Mouse (Mus musculus) lung, postnatal 14 days (tissue): ENCODE results near the gene Cacng8.
A peak's percentile ranks its signal among the peaks of the same experiment; 100 is the strongest.
"Not testable (repeated sequence)": the region's sequence is repeated elsewhere in the genome, so short reads cannot be mapped to it uniquely, and the experiment has no call there.

Experiments used
- DNase-seq: peaks from one replicate; pipeline ENCODE4 v3.0.0; 2021

Gene Cacng8

DNA sequence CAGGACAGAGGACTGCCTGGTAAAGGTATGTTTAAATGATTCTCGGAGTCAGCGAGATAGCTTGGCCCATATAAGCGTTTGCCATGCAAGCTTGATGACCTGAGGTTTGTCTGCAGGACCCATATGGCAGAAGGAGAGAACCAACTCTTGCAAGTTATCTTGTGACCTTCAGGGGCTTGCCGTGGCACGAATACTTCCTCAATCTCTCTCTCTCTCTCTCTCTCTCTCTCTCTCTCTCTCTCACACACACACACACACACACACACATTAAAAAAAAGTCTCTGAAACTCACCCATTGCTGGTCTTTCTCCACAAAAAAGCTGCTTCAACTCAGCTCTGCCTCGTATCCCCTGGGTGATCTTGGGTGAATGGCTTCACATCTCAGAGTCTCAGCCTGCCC lies 1.6 kb upstream of the Cacng8 start:
- DNase-seq: no peak

DNA sequence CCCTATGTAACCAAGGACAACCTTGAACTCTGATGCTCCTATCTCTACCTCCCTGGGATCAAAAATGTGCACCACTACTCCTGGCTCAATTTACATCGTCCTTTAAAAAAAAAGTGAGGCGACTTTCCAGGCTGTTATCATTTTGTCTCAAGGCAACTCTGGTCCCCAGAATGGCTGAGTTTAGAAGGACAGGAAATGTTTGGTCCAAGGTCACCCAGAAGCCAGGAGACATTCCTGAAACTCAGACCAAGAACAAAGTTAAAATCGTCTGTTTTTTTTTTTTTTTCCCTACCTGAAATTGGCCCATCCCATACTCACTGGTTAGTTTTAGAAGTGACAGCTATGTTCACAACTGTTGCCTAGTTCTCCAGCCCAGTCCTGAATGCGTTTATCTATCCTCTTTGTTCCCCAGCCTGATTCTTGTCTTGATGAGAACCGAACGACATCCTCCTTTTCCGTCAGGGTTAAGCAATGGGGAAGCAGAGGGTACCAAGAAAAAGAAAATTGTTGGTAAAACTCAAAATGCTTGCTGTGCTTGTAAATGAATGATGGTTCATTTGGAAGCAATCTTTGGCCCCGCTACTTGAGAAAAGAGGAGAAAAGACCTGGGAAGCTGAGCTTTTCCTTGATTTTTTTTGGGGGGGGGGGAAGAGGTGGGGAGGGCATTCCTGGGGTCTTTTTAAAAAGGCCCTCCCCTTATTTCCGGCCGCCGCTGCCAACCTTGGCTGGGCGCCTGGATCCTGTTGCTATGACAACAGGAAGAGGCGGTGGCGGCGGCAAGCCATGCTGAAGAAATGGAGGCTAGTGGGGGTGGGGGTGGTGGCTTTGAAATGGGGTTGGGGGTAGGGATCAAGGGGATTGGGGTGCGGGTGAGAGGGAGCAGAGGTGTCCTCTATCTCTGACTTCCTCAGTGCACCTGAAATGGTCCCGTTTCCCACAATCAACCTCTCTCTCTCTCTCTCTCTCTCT lies 755 bp upstream of the Cacng8 start:
- DNase-seq: peak; percentile 48

DNA sequence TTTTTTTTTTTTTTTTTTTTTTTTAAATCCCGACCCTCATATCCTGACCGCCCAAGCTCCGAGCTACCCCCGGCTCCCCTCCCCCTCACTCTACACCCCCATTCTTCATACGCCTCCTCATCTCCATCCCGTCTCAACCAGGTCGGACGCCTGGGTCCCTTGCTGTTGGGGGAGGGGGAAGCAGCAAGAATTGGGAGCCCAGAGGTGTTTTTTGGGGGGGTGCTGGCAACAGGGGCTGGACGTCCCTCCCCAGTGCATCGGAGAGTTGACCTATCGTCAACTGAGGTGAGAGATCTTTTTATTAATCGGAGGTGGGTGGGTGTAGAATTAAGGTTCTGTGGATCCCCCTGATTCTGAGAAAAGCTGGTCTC lies 583 bp downstream of the Cacng8 start:
- DNase-seq: no peak

DNA sequence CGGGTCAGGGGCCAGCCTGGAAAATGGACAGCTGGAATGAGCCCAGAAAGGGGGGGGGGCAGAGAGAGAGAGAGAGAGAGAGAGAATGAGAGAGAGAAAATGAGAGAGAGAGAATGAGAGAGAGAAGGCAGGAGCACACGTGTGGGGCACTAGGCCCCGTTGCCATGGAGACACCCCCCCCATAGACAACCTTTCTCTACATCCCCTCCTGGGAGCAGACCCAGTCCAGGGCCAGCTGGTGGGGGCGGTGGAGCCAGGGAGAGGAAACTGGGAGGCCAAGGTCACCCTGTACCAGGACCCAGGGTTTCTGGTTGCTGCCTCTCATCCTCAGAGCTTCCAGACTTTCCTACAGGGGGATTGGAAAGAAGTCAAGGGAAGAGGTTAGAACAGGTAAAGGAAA lies 1.3 kb downstream of the Cacng8 start:
- no peak for DNase-seq

DNA sequence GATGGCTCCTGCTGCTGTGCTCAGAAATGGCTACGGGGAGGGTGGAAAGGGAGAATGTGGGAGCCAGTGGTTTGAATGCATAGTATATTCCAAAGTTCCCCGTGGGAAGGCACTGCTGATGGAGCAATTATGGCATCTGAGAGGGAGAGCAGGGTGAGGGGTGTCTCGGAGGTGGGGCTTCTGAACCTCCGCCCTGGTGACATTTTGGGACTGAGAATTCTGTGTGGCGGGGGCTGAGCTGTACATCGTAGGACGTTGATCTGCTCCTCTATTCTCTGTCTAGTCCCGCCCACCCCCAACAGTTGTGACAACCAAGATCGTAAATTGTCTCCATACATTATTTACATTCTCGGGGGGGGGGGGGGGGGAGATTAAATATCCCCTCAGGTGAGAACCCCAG lies 6.9 kb downstream of the Cacng8 start:
- no peak for DNase-seq

DNA sequence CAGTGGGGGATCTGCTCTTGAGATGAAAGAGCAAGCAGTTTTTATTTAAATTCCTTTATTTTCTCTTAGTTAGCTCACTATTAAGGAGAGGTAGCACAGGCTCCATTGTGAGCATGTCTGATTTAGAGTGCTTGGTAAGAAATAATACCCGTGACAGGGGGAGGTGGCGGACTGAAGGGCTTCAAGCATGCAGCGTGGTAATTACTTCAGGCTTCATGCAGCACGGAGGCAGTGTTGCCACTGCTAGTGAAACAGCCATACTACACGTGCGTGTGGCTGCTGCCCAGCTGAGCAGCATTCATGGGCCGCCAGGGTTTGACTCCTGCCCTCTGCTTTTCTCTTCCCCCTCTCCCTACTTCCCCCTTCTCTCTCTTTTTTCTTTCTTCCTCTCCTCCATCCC lies 7.3 kb downstream of the Cacng8 start:
- no peak for DNase-seq

DNA sequence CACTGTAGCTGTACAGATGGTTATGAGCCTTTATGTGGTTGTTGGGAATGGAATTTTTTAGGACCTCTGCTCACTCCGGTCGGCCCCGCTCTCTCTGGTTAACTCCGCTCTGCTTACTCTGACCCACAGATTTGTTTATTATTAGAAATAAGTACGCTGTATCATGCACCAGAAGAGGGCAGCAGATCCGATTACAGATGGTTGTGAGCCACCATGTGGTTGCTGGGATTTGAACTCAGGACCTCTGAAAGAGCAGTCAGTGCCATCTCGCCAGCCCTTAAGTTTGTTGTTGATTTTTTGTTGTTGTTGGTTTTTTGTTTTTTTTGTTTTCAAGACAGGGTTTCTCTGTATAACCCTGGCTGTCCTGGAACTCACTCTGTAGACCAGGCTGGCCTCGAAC lies 7.9 kb downstream of the Cacng8 start:
- DNase-seq: not testable (repeated sequence)

DNA sequence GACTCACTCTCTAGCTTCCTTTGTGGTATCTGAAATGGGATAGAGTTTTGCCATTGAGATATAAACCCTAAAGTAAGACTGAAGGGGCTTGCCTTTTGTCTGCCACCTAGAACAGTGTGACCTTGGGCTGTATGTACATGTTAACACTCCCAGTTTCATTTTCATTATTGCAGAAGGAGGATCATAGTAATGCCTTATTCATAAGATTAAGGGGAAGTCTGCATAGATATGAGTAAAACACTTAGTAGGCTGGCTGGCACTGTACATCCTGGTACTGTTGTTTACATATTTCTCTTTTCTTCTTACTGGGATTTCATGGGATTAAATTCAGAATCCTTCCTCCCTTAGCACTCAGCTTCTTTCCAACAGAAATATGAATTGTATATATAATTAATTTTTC lies 9.5 kb downstream of the Cacng8 start:
- no peak for DNase-seq

DNA sequence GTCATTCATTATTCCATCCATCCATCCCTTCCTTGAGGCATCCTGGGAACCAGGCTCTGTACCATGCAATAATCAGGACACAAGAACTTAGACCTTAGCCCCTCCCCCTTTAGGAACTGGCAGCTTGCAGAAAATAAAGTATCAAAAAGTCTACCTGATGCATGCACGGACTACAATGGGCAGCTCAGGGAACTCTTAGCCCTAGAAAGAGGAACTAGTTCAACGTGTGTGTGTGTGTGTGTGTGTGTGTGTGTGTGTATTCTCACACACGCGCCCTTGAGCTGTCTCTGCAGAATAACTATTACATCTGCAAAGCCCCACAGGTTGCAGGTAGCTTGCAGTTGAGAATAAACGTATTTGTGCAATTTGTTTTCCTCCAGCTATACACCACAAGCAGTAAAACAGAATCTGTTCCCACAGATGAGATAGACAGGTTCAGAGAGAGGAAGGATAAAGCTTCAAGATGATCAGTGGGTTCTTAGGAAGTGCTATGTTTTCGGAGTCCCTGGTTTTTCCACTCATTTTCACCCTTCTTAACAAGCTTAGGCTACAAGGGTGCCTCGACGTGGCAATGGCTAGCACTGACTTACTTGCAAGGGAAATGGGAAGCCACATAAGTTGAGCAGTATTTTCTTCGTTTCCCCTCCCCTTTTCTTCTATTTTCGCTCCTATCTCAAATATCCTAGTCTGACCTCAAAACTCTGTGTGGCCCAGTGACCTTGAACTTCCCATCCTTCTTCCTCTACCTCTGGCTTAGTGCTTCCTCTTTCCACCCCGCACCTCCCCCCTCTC lies 19.4 kb downstream of the Cacng8 start:
- no peak for DNase-seq

DNA sequence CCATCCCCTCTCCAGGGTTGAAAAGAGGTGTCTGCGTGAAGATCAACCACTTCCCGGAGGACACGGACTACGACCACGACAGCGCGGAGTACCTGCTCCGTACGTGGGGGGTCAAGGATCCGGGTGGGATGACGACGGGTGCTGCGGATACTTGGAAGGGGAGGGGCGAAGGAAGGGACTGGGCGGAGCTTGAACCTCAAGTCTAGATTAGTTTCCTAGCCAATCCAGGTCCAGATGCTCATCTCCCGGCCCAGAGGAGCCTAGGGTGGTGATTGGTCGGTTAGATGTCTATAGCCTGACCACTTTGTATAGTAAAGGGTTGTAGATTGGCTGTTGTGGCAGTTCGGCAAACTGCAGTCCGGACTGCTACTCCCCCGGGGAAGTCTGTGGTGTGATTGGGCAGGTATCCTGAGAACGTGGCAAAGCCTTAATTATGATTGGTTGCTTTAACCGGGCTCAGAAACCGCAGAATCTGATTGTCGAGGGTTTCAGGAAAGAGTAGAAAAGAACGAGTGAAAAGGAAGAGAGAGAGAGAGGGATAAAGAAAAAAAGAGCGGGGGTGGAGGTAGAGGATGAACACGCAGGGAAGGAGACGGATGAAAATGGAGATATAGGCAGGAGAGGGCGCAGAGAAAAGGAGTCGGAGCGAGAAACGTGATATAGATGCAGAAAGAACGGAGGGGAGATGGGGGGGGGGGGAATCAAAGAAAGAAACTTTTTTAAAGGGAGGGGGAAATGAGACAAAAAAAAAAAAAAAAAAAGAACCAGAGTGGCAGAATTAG lies 20.9 kb downstream of the Cacng8 start:
- no peak for DNase-seq

DNA sequence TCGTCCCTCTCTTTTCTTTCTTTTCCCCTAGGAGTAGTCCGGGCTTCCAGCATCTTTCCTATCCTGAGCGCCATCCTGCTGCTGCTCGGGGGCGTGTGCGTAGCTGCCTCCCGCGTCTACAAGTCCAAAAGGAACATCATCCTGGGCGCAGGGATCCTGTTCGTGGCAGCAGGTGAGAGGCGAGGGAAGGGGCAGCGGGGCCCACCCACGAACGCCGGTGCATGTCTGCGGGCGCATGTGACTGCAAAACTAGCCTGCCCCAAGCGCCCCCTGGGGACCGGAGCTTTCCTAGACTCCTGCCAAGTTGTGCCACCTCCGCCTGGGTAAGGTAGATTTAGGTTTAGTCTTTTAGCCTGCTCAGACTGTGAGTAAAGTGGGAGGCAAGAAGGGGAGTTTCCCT lies 21.6 kb downstream of the Cacng8 start:
- DNase-seq: no peak

DNA sequence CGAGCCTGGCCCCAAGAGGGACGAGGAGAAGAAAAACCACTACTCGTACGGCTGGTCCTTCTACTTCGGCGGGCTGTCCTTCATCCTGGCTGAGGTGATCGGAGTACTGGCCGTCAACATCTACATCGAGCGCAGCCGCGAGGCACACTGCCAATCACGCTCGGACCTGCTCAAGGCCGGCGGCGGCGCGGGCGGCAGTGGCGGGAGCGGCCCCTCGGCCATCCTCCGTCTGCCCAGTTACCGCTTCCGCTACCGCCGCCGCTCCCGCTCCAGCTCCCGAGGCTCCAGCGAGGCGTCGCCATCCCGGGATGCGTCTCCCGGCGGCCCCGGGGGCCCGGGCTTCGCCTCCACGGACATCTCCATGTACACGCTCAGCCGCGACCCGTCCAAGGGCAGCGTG lies 24.4 kb downstream of the Cacng8 start:
- DNase-seq: peak; percentile 9

DNA sequence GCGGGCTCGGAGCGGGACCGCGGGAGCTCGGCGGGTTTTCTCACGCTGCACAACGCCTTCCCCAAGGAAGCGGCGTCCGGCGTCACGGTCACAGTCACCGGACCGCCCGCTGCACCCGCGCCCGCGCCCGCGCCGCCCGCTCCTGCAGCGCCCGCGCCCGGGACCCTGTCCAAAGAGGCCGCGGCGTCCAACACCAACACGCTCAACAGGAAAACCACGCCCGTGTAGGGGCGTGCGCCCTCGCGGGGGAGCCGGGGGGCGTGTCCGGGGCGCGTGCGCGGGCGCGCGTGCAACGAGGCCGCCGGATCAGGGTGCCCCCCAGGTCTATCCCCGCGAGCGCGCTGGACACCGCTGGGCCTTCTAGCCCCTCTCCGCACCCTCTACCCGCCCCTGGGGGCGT lies 24.9 kb downstream of the Cacng8 start:
- peak; percentile 12 for DNase-seq

DNA sequence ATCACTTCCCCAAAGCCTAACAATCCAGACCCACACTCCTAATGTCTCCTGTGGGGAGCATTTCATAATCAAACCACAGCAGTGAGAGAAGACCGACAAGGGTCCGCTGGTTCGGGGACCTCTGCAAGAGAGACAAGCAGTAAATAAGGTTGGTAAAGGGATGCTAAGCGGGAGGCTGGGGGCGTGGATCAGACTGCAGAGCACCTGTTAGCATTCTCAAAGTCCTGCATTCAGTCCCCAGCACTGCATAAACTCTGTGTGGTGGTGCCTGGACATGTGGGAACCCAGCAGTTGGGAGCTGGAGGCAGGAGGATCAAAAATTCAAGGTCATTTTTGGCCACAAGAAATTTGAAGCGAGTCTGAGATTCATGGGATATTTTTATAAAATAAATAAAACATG lies 29.5 kb downstream of the Cacng8 start:
- DNase-seq: no peak

DNA sequence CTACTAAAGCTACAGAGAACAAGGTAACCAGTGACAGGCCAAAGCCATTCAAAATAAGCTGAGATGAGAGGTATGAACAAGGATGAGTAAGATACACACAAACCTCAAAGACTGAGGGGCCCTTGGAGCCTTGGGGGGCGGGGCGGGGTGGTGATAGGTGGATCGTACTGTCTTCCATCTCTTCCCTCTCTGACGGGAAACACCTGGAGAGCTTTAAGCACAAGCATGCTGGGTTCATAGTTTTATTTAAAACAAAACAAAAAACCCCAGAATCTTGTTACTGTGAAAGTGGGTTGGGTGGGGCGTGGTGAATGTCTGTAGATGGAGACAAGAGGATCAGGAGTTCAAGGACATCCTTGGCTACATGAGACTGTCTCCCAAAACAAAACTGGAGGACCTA lies 30.0 kb downstream of the Cacng8 start:
- no peak for DNase-seq

DNA sequence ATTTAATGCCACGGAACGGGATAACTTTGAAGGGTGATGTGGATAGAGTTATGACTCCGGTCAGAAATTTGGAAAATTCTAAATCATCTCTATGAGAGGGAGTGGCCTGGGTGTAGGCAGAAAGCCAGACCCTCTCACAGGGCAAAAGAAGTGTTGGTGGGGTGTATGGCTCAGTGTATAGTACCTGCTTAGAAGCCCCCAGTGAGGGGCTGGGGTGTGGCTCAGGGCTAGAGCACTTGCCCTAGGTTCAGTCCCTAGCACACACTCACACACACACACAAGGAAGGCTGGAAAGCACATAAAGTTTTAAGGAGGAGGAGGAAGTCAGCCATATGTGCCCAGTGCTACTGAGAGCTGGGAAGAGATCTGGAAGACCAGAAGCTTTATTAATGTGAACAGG lies 30.8 kb downstream of the Cacng8 start:
- DNase-seq: no peak

DNA sequence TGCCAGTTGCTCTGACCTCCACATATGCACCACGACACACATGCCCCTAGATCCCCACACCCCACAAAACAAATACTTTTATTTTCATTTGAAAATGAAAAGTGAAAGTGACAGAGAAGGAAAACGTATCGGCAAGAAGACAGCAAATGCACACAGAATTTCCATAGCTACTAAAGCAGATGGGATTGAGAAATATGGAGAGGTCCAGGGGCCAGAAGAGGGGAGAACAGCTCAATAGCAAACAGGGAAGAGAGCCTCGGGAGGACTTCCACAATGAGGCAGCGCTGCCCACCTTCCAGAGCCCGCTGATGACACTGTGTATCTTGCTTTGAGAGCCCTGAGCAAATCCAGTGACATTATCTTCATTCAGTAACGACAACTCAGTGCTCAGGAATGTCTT lies 31.6 kb downstream of the Cacng8 start:
- DNase-seq: no peak

DNA sequence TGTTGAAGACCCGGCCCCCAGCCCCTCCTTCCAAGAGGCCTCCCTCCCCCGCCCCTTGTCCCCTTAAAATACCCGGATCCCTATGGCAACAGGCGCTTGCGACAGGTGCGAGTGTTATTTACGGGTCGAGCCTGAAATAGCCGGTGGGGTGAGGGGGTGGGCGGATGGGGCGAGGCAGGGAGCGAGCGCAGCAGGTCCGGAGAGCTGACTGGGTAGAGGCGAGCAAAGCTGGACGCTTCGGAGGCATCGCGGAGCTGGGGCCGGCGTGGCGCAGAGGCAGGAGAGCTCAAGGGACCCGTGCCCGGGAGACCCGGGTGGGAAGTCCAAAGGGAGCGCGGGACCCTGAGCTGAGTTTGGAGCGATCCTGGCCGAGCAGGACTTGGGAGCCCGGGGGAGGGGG lies 32.9 kb downstream of the Cacng8 start:
- DNase-seq: no peak

DNA sequence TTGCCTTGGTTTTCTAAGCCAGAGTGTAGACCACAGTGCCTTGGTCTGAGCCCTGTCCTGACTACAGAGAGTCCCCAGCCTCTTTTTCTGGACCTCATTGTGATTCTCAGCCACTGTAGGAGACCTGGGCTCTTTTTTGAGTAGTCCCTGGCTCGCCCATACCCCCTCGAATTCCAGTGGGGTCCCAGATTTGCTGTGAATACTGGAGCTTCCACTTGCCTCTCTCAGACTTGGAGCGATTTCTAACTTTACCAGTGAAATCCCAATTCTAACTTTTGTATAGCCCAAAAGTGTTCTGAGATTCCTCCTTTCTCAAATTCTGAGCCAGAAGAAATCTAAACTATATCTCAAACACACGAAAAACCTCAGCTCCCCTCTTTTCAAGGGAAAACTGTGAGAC lies 33.4 kb downstream of the Cacng8 start, which contains the start of gene Cacng6:
Cacng6 (plus strand) TSS at position 301 of the 400 bp plus-strand sequence.
- DNase-seq: no peak

DNA sequence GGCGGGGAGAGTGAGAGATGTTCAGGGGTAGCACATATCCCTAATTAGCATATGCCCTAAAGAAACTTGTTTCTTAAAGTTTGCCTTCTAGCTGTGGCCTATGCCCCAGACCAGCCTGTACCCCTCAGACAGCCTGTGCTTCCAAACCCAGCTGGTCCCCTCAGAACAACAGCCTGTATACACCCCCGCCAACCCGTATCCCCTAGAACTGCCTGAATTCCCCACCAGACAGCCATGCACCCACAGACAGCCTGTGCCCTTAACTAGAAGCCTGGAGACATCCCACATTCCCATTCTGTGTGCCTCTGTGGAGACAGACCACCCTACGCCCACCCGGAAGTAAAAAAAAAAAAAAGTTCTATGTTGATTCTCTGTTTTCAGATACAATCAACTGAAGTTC lies 34.7 kb downstream of the Cacng8 start:
- no peak for DNase-seq

DNA sequence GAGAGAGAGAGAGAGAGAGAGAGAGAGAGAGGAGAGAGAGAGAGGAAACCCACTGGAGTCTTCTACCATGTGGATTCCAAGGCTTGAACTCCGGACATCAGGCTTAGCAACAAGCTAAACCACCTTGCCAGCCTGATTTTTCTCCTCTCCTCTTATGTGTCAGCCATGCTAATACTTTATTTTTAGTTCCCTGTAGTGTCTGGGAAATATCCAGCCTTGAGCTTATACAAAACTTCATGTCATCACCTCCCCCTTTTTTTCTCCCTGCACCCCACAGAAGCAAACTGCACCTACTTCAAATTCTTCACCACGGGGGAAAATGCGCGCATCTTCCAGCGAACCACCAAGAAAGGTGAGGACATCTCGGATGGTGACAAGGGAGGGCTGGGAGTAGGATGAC lies 39.7 kb downstream of the Cacng8 start:
- no peak for DNase-seq

DNA sequence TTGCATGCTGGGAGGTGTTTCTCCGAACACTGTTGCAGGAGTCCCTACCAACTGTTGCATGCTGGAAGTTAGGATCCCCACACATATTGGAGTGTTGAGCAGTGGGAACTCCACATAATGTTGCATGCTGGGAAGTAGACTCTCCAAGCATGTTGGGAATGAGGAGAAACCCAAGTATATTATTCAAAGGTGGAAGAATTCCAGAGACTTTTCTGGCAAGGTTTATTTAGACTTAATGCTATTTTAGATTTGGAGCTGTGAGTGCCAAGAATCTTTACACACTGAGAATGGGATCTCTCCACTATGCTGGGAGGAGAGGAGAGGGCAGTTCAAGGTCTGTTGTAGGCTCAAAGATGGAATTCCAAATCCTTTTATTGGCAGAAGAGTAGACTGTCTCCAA lies 41.6 kb downstream of the Cacng8 start:
- DNase-seq: no peak

DNA sequence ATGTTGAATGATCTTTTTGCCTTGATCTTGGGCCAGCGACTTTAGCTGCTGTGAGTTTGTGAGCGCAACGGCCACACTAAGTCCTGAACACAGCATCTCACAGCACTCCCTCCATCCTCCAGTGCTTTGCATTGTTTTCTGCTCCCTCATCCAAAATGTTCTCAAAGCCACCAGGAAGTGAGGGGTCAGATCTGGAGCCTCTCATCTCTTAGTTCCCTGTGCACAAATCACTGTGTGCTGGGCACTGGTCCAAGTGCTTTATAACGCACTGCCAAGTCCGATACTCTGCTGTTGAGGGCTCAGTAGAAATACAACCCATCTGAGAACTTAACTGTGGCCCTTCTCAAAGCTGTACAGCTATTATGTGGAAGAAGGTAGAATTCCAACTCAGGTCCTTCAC lies 47.5 kb downstream of the Cacng8 start:
- DNase-seq: no peak
